Mouse (Mus musculus): ENCODE measurements around the gene Fcrla.

The Fcrla gene

DNA sequence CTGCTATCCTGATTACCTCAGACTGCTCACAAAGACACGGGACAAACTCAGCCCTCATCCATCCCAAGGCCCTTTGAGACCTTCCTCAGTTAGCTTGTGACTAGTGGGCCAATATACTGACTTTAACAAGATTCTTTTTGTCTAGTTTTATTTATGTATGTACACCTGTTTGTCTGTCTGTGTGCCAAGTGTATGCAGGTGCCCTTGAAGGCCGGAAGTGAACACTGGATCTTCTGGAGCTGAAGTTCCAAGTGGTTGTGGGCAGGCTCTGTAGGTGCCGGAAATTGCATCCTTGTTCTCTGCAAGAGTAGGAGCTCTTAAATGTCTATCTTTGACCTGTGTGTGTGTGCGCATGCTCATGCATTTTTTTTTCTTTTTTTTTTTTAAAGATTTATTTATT lies 1.9 kb upstream of the Fcrla start:
- DNase-seq (ENCODE audit: low read depth, low spot score), result no peak

GRCm38 (mm10) chr1:170928467-170928866 lies 1.1 kb upstream of the Fcrla start:
- no peak for DNase-seq (ENCODE audit: low read depth, low spot score)

DNA sequence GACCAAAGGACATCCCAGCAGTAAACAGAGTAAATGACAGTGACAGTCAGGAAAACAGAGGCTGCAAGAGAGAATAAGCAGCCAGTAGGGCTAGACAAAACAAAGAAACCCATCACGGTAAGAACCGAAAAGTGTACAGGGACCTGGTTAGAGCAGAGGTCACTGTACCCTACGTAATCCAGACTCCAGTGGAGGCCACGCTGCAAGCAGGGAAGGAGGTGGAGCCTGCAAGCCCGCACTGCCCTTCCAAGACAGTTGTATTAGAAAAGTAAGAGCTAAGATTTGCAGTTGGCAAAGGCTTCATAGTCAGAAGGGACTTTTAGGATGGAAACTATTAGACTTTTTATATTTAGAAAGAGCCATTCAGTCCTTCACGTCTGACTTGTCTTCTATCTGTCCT lies 442 bp downstream of the Fcrla start:
- no peak for DNase-seq (ENCODE audit: low read depth, low spot score)

- DNase-seq (ENCODE audit: low read depth, low spot score), result no peak
Measured at GRCm38 (mm10) chr1:170924485-170924884, 2.9 kb downstream of the Fcrla start.

DNA sequence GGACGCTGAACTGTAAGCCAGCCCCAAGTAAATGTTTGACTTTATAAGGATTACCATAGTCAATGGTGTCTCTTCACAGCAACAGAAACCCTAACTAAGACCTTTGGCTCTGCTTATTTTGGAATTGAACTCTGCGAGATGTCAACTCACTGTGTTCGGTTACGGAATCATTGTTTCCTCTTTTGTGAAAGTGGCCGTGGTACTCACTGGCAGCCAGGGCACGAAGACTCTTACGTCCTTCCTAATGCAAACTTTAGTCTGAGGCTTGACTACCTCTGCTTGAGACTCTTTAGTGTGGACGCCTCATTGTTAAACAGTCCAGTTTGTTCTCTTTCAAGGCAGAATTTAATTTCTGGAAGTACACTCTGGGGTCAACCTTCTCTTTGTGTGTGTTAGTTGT lies 8.1 kb downstream of the Fcrla start:
- no peak for DNase-seq (ENCODE audit: low read depth, low spot score)

DNA sequence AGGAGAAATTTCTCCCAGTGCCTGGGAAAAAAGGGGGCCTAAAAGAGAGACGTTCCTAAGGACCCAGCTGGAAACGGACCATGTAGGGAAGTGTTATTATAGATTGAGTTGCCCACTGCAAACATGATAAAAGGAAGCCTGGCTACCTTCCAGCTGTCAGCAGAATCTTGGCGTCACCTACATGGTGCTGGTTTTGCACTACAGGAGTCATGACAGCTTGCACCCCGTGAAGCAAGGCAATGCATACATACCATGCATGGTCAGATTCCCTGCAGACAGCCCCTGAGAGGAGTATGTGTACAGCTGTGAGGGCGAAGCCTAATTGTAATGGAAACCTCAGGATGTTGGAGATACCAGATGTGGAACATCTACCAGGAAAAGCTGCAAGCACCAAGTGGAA lies 11.7 kb downstream of the Fcrla start:
- no peak for DNase-seq (ENCODE audit: low read depth, low spot score)

DNA sequence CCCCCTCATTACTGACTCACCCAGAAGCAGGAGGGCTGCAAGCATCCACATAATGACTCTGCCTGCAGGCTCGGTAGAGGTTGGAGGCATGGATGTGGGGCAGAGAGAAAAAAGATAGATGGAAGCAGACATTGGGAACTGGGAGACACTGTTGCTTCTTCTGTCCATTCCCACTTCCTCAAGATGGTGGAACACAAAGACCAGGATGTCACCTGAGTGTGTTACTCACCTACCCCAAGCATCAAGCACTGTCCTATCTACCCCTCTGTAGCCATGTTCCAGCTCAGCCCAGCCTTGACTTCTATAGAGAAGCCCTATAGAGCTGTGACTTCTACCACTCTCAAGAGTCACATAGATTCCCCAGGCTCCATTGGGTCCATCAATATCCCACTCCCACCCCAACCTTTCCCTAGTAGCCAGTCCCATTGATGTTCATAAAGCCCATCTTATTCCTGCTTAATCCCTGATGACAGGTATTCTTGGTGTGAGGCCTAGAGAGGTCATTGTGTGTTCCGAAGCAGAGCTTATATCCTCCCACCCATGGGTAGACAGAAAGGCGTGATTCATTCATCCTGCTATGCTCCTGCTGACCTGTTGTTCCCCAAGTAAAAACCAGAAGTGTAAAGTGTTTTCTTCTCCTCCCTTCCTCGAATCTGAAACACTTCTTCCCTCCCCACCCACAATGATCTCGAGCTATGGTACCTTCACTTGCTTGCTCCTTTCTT lies 14.3 kb downstream of the Fcrla start, which contains the start of gene Fcrlb:
Gene Fcrlb (minus strand): TSS at position 51 of the 725 bp plus-strand sequence.
- no peak for DNase-seq (ENCODE audit: low read depth, low spot score)

- no peak for DNase-seq (ENCODE audit: low read depth, low spot score)
Measured at GRCm38 (mm10) chr1:170911907-170912660, 15.3 kb downstream of the Fcrla start.

GRCm38 (mm10) chr1:170908341-170908740 lies 19.0 kb downstream of the Fcrla start:
- DNase-seq (ENCODE audit: low read depth, low spot score), result peak; percentile 31

DNA sequence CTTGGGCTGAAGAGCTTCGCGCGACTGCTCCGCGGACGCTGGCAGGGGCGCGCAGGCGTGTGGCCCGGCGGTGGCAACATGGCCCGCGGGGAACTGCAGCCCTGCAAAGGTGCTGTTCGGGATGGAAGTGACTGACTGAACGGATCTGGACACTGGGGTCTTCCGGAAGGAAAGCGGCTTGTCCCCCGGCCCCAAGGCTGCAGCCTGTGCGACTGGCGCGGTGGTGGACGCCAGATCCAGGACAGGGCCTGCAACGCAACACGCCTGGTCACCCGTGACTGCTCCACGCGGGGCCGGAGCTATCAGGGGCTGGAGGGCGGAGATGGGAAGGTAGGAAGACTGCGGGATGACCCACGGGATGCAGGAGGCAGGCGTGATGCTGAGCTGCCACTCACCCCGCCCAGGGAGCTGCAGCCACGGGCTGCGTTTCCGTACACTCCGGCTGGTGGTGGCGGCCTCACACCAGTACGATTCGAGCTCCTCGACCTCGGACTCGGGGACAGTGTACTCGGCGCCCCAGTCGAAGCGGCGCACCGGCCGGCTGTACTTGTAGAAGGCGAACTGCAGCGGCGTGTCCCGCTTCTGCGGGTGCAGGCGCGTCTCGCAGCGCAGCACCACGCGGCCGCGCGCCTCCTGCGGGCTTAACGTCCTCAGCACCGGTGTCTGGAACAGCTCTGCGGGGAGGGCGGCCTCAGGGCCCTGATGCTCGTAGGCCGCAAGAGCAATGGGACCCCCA lies 19.8 kb downstream of the Fcrla start:
- peak; percentile 41 for DNase-seq (ENCODE audit: low read depth, low spot score)

- DNase-seq (ENCODE audit: low read depth, low spot score), result no peak
Measured at GRCm38 (mm10) chr1:170907111-170907455, 20.3 kb downstream of the Fcrla start.

DNA sequence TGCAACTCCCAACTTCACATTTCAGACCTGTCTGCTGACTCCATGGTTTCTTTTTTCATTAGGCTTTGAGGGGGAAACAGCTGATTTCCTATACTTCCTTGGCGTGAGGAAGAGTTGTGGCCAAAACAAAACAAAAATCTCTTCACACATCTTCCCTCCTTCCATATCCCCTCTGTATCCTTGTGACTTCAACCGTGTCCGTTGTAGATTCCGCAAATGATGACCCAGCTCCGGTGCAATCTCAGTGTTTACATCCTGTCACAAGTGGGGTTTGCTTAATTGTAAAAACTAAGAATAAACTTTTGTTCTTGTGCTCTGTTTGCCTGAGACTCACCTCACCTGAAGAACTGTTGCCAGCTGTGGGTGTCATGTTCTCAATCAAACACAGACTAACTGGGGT lies 23.9 kb downstream of the Fcrla start:
- DNase-seq (ENCODE audit: low read depth, low spot score), result no peak

DNA sequence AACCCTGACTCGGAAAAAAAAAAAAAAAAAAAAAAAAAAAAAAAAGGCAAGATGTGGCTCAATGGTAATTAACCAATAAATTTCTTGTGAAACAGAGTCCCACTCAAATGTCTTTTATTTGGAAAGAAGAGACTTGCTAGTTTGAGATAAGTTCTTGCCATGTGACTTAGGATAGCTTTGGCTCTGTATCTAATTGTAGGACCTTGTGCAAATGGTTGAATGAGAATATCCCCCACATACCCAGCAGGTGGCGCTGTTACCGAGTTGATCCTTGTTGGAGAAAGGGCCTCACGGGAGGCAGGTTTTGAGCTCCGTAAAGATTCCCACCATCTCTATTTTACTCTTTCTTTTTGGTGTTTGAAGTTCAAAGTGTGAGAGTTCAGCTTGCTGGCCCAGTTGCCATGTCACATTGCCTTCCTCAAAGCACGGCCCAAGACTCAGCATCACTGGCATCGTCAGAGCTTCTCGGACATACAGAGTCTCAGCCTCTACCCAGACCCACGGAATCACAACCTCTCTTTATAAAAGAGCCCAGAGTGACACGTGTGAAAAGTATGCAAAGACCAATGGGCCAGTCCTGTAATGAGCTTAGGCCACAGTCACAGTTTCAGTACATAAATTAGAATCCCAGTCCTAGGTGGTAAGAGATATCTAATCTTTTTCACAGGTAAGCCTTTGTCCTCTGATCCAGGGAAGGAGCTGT lies 25.7 kb downstream of the Fcrla start:
- peak; percentile 92 for DNase-seq (ENCODE audit: low read depth, low spot score)

- peak; percentile 70 for DNase-seq (ENCODE audit: low read depth, low spot score)
Measured at GRCm38 (mm10) chr1:170900799-170901467, 26.4 kb downstream of the Fcrla start.

DNA sequence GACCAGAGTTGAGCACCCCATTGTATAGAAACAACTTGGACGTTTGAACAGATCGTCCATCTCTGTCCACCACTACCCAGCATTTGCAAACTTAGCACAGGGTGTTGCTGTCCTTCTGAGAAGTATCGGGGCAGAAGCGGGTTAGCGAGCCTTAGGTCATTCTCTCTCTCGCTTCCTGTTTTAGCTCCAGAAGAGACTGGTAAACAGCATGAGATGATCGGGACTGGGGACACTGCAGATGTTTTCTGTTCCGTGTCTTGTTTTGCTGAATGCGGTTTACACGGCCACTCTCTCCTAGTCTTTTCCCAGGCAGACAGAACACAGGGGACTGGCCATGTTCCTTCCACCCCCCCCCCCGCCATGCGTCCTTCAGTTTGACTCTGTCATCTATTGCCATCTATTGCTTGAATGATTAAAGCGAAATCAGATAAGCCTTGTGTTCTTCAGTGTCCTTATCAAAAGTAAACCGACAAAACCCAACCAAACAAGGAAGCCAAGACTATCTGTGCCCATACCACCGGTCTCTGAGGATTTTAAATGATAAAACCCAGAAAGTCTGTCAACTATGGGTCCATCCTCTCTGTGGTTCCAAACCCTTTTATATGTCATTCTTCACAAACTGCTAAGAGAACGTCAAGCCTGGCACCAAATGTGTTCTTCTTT lies 28.8 kb downstream of the Fcrla start:
- DNase-seq (ENCODE audit: low read depth, low spot score), result no peak

GRCm38 (mm10) chr1:170896651-170897281 lies 30.6 kb downstream of the Fcrla start:
- no peak for DNase-seq (ENCODE audit: low read depth, low spot score)

DNA sequence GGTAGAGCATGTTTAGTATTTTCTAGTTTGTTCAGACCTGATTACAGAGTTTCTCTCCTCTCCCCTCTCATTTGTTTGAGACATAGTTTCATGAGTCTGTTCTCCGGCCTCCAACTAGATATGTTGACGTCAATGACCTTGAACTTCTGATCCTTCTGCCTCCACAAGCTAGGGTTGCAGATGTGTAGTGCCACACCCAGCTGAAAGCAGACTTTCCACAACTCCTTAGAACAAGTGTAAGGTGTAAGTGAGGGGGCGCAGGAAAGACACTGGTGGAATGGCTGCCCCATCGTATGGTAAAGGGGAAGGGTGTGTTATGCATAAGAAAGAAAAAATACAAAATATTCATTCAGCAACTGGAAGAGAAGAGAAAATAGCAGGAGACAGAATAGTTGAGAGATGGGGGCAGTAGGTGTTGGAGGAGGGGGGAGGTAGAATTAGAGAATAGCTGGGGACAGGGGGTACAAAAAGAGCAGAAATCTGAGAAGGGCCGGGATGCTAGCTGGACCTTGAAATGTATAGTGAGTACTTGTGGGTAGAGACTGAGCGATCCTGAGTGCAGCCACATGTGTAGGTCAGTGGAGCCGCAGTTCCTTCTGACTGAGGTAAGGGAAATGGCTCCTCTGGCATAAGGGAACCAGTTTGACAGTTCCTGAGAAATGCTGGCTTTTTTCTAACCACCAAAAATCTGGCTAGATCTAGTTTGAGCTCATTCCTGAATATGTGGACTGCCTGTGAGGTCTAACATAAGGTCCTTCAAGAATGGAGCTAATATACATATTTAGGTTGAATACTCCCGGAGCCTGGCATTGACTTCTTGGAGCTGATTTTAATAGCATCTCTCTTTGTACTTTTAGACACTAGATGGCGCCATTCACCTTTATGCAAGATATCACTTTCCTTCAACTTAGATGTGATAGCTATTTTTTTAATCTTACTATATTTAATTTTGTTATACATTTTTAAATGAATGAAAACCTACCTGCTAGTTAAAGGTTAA lies 32.5 kb downstream of the Fcrla start:
- peak; percentile 81 for DNase-seq (ENCODE audit: low read depth, low spot score)

- no peak for DNase-seq (ENCODE audit: low read depth, low spot score)
Measured at GRCm38 (mm10) chr1:170892279-170892678, 35.1 kb downstream of the Fcrla start.

GRCm38 (mm10) chr1:170891646-170892045 lies 35.7 kb downstream of the Fcrla start:
- DNase-seq (ENCODE audit: low read depth, low spot score), result no peak
